Mouse (Mus musculus): Measurements from ENCODE around the gene Pfpl. TPM values are rescaled to one million over a fixed set of nuclear protein-coding genes. Genes with fewer than 3 reads are reported as not detected.

The Pfpl gene
- polyA plus RNA-seq (2012; ENCODE audit: low replicate concordance) = not detected in 2 replicates

GRCm38 (mm10) chr19:12427605-12428004 is at the start of gene Pfpl:
Pfpl (plus strand) TSS chr19:12427905.

DNA sequence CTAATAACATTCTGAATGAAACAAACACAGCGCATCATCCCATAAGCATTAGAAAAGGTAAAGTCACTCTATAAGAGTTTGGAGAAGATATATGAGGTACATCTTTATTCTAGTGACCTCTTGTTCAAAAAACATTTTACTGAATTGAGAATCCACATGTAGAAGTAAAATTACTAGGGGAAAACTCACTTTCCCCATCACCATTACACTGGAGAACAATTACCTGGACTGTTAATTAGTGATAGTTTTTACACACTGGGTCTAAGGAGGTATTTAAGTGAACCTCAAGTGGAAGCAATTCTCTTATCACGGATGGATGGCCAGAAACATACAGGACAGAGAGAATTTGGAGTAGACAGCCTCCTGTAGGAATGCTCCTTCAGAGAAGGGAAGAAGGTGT is 40.7 kb upstream of the Pfpl start, which contains the start of gene Olfr1440:
Gene Olfr1440, plus strand, starts transcription at position 301 of the 400 bp plus-strand sequence.

DNA sequence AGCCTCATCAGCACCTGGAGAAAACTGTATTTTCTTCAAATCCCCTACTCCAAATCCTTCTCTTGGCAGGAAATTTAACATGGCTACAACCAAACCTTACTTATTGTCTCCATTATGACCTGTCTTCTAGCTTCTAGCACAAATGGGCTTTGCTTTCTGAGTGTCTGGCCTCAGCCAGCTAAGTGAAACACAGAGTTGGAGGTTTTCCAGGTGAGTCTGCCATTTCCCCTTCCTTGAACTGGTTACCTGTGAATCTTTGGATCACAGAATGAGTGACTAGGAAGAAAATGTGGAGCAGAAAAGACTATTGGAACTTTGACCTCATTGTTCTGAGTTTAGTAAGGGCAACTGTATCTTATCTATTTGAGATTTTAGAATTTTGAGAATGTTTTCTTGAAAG is 10.3 kb upstream of the Pfpl start, which contains the start of gene Olfr1441:
Gene Olfr1441, plus strand, starts transcription at position 73 of the 400 bp plus-strand sequence.

GRCm38 (mm10) chr19:12460282-12461249 is 32.9 kb downstream of the Pfpl start, which contains the start of gene Mpeg1:
Mpeg1 (plus strand) TSS chr19:12460779.

Other genes starting within 250 kb of the Pfpl start
- gene Olfr1431, start 227.3 kb upstream of the Pfpl start, polyA plus RNA-seq (2012; ENCODE audit: low replicate concordance) = not detected in 2 replicates
- not detected in 2 replicates for gene Olfr1432, start 195.3 kb upstream of the Pfpl start, polyA plus RNA-seq (2012; ENCODE audit: low replicate concordance)
- gene Olfr262, start 186.2 kb upstream of the Pfpl start, polyA plus RNA-seq (2012; ENCODE audit: low replicate concordance) = not detected in 2 replicates
- not detected in 2 replicates for gene Olfr235, start 166.9 kb upstream of the Pfpl start, polyA plus RNA-seq (2012; ENCODE audit: low replicate concordance)
- 0.15 TPM in 1 of 2 replicates, not detected in the other for gene Olfr1434, start 148.1 kb upstream of the Pfpl start, polyA plus RNA-seq (2012; ENCODE audit: low replicate concordance)
- not detected in 2 replicates for gene Olfr1436, start 128.8 kb upstream of the Pfpl start, polyA plus RNA-seq (2012; ENCODE audit: low replicate concordance)
- not detected in 2 replicates for gene Olfr1437, start 102.8 kb upstream of the Pfpl start, polyA plus RNA-seq (2012; ENCODE audit: low replicate concordance)
- gene Olfr1438-ps1, start 92.0 kb upstream of the Pfpl start, polyA plus RNA-seq (2012; ENCODE audit: low replicate concordance) = not detected in 2 replicates
- not detected in 2 replicates for gene Olfr1440, start 40.6 kb upstream of the Pfpl start, polyA plus RNA-seq (2012; ENCODE audit: low replicate concordance)
- gene Olfr1441, start 10.5 kb upstream of the Pfpl start, polyA plus RNA-seq (2012; ENCODE audit: low replicate concordance) = not detected in 2 replicates
- gene Mpeg1, start 32.9 kb downstream of the Pfpl start, polyA plus RNA-seq (2012; ENCODE audit: low replicate concordance) = 23.5 and 31.3 TPM in 2 replicates
- 2.9 and 4.8 TPM in 2 replicates for gene Dtx4, start 73.5 kb downstream of the Pfpl start, polyA plus RNA-seq (2012; ENCODE audit: low replicate concordance)
- 2.0 and 7.7 TPM in 2 replicates for gene Fam111a, start 117.8 kb downstream of the Pfpl start, polyA plus RNA-seq (2012; ENCODE audit: low replicate concordance)
- not detected in 2 replicates for gene Gm4952, start 172.1 kb downstream of the Pfpl start, polyA plus RNA-seq (2012; ENCODE audit: low replicate concordance)
- gene Glyat, start 205.4 kb downstream of the Pfpl start, polyA plus RNA-seq (2012; ENCODE audit: low replicate concordance) = not detected in 2 replicates
- not detected in 2 replicates for gene Olfr1442, start 242.5 kb downstream of the Pfpl start, polyA plus RNA-seq (2012; ENCODE audit: low replicate concordance)

Data from hematopoietic multipotent progenitor cell, adult 10-12 weeks (in vitro differentiated cells).